Mouse (Mus musculus) stomach, postnatal 0 days (tissue): ENCODE data around the gene Hsd17b3. TPM values are rescaled to one million over a fixed set of nuclear protein-coding genes. Genes with fewer than 3 reads are reported as not detected.
A peak's percentile ranks its signal among the peaks of the same experiment; 100 is the strongest.

ENCODE experiments used
- ATAC-seq: fragments of 200-750 bp; cut with Nextera tagmentation; 2 replicates; pipeline ENCODE4 v1.8.0; 2017; ENCODE audit not compliant: low FRiP score, low TSS enrichment
- DNase-seq: peaks from one replicate; pipeline ENCODE4 v3.0.0-alpha.2; 2016; ENCODE audit warnings: low spot score
- H3K27ac ChIP-seq: fragments of 300-500 bp; sonication (generic); replicated peaks from 2 replicates; pipeline ENCODE4 v1.5.1; 2014; ENCODE audit warnings: mild to moderate bottlenecking, control low read depth
- H3K27me3 ChIP-seq: fragments of 300-500 bp; sonication (generic); 2 replicates; pipeline ENCODE4 v1.6.1; 2014; ENCODE audit warnings: low read length; ENCODE audit not compliant: control insufficient read depth, insufficient read depth
- H3K36me3 ChIP-seq: fragments of 300-500 bp; sonication (generic); 2 replicates; pipeline ENCODE4 v1.6.1; 2014; ENCODE audit warnings: low read length, mixed read lengths; ENCODE audit not compliant: control insufficient read depth, insufficient read depth
- H3K4me1 ChIP-seq: fragments of 300-500 bp; sonication (generic); replicated peaks from 2 replicates; pipeline ENCODE4 v1.6.1; 2014; ENCODE audit warnings: antibody characterized with exemption; ENCODE audit not compliant: control insufficient read depth, insufficient read depth
- H3K4me2 ChIP-seq: fragments of 300-500 bp; sonication (generic); replicated peaks from 2 replicates; pipeline ENCODE4 v1.6.1; 2014; ENCODE audit warnings: low read depth, mild to moderate bottlenecking, control low read depth, moderate library complexity
- H3K4me3 ChIP-seq: fragments of 300-500 bp; sonication (generic); 2 replicates; pipeline ENCODE4 v1.5.1; 2014; ENCODE audit warnings: low read depth, low read length, control low read depth
- H3K9ac ChIP-seq: fragments of 300-500 bp; sonication (generic); 2 replicates; pipeline ENCODE4 v1.6.1; 2014; ENCODE audit warnings: mild to moderate bottlenecking, low read length, control low read depth, mixed read lengths
- H3K9me3 ChIP-seq: fragments of 300-500 bp; sonication (generic); 2 replicates; pipeline ENCODE4 v1.6.1; 2016; ENCODE audit warnings: low read length; ENCODE audit not compliant: control insufficient read depth
- CTCF ChIP-seq: IDR thresholded peaks from 2 replicates; pipeline ENCODE4 v1.5.1; 2016; ENCODE audit warnings: antibody characterized with exemption, low read depth, mild to moderate bottlenecking, moderate library complexity
- EP300 ChIP-seq: optimal IDR thresholded peaks from 2 replicates; pipeline ENCODE3; 2016; ENCODE audit warnings: antibody characterized with exemption
- WGBS: fragments of 180-500 bp; shearing (Covaris S2); extraction: QIAGEN DNeasy Blood & Tissue Kit; methylation state at CpG from one replicate; pipeline ENCODE4 v1.1.7; 2014; 5-methylcytosine and 5-hydroxymethylcytosine counted together
- polyA plus RNA-seq: library from polyadenylated mRNA; unstranded; fragments of >200 nt; fragmentation: Nextera tagmentation; extraction: Ambion mirVana; gene quantifications from 2 replicates; pipeline ENCODE4 v1.2.1, GENCODE M21; 2015

Hsd17b3 gene
- polyA plus RNA-seq, 1 experiment from 2014 or later, result not detected

- ATAC-seq (no peak), DNase-seq (no peak)
- no peaks in the 10 kb centered on the region for H3K9me3 ChIP-seq
- no peaks in the 10 kb centered on the region for H3K27me3 ChIP-seq
- 55% methylated on average over 3 of the region's 3 CpGs for WGBS
- no peaks in the 10 kb centered on the region for H3K36me3 ChIP-seq
- H3K9ac ChIP-seq, result no peak overlapping the region
- H3K4me1 ChIP-seq, result no peaks in the 10 kb centered on the region
- H3K27ac ChIP-seq, result no peak overlapping the region
- no peak overlapping the region for H3K4me3 ChIP-seq
- H3K4me2 ChIP-seq, result no peak overlapping the region
- TF ChIP-seq EP300 (no peak), CTCF (no peak)
Observed at GRCm38 (mm10) chr13:64107105-64107504, 18.1 kb upstream of the Hsd17b3 start.

GRCm38 (mm10) chr13:64105690-64106089 is 16.7 kb upstream of the Hsd17b3 start:
- H3K27me3 ChIP-seq, result no peaks in the 10 kb centered on the region
- peak; percentile 55 for DNase-seq

DNA sequence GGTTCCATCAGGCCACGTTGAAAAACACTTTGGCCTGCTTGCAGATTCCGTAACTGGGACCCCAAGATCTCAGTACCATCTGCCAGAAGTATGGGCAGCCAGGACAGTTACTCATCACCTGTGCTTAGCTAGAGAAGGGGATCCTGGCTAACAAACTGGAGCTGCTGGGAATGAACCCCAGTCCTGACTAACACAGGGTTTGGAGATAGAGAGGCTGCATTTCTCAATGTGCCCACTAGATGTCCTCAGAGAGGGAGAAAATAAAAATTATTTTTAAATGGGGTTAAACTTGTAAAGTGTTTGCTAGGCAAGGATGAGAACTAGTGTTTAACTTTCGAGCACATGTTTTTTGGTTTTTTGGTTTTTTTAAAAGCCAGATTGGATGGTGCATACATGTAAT is 11.2 kb upstream of the Hsd17b3 start:
- TF ChIP-seq EP300, result no peak
- peak; percentile 81 for TF ChIP-seq CTCF
- no peaks in the 10 kb centered on the region for H3K9me3 ChIP-seq
- H3K4me2 ChIP-seq, result no peak overlapping the region
- 72% methylated on average over 3 of the region's 3 CpGs for WGBS
- no peak overlapping the region for H3K9ac ChIP-seq
- H3K4me3 ChIP-seq, result no peak overlapping the region
- H3K27ac ChIP-seq, result no peak overlapping the region
- H3K27me3 ChIP-seq, result no peaks in the 10 kb centered on the region
- ATAC-seq (peak; percentile 59; the same call in 1 of the 2 replicates), DNase-seq (no peak)
- H3K36me3 ChIP-seq, result no peaks in the 10 kb centered on the region
- H3K4me1 ChIP-seq, result no peaks in the 10 kb centered on the region

More at GRCm38 (mm10) chr13:64105690-64106089, 16.7 kb upstream of the Hsd17b3 start:
- no peak overlapping the region for H3K4me2 ChIP-seq
- 52% methylated on average over 3 of the region's 3 CpGs for WGBS
- H3K4me1 ChIP-seq, result no peaks in the 10 kb centered on the region
- H3K9me3 ChIP-seq, result no peaks in the 10 kb centered on the region
- no peak for TF ChIP-seq EP300
- no peak for TF ChIP-seq CTCF
- H3K36me3 ChIP-seq, result no peaks in the 10 kb centered on the region
- ATAC-seq, result peak; percentile 95
- H3K9ac ChIP-seq, result no peak overlapping the region
- no peak overlapping the region for H3K4me3 ChIP-seq
- H3K27ac ChIP-seq, result no peak overlapping the region

GRCm38 (mm10) chr13:64098992-64099391 is 10.0 kb upstream of the Hsd17b3 start:
- H3K27ac ChIP-seq, result no peak overlapping the region
- no peak overlapping the region for H3K4me3 ChIP-seq
- H3K4me2 ChIP-seq, result no peak overlapping the region
- WGBS, result 76% methylated on average over 9 of the region's 9 CpGs
- H3K9me3 ChIP-seq, result no peaks in the 10 kb centered on the region
- DNase-seq, result peak; percentile 40
- TF ChIP-seq CTCF, result peak; percentile 70
- no peak for TF ChIP-seq EP300
- no peaks in the 10 kb centered on the region for H3K27me3 ChIP-seq
- H3K36me3 ChIP-seq, result no peaks in the 10 kb centered on the region
- no peaks in the 10 kb centered on the region for H3K4me1 ChIP-seq
- no peak overlapping the region for H3K9ac ChIP-seq
- no peak for ATAC-seq

- ATAC-seq (no peak), DNase-seq (peak; percentile 76)
- H3K36me3 ChIP-seq, result no peaks in the 10 kb centered on the region
- H3K4me3 ChIP-seq, result no peak overlapping the region
- H3K4me2 ChIP-seq, result no peak overlapping the region
- H3K27ac ChIP-seq, result no peak overlapping the region
- H3K27me3 ChIP-seq, result no peaks in the 10 kb centered on the region
- peak; percentile 93 for TF ChIP-seq CTCF
- TF ChIP-seq EP300, result no peak
- H3K9ac ChIP-seq, result no peak overlapping the region
- no peaks in the 10 kb centered on the region for H3K4me1 ChIP-seq
- H3K9me3 ChIP-seq, result no peaks in the 10 kb centered on the region
- 0% methylated on average over 1 of the region's 1 CpGs for WGBS
Observed at GRCm38 (mm10) chr13:64093341-64093740, 4.3 kb upstream of the Hsd17b3 start.

GRCm38 (mm10) chr13:64092752-64093151 is 3.7 kb upstream of the Hsd17b3 start:
- WGBS, result 60% methylated on average over 6 of the region's 6 CpGs
- ATAC-seq (no peak), DNase-seq (no peak)
- Histone ChIP-seq H3K27ac (no peak overlapping the region), H3K4me1 (no peaks in the 10 kb centered on the region), H3K4me3 (no peak overlapping the region), H3K4me2 (no peak overlapping the region), H3K9me3 (no peaks in the 10 kb centered on the region), H3K36me3 (no peaks in the 10 kb centered on the region), H3K27me3 (no peaks in the 10 kb centered on the region), H3K9ac (no peak overlapping the region)
- TF ChIP-seq CTCF, result no peak
- TF ChIP-seq EP300, result no peak
